Mouse (Mus musculus) lung, postnatal 0 days (tissue): ENCODE data around the gene Map3k1.

Source experiments
- CTCF ChIP-seq: IDR thresholded peaks from 2 replicates; pipeline ENCODE4 v1.5.1; 2016; ENCODE audit warnings: antibody characterized with exemption, mild to moderate bottlenecking
- EP300 ChIP-seq: IDR thresholded peaks from 2 replicates; pipeline ENCODE4 v1.6.1; 2016; ENCODE audit warnings: antibody characterized with exemption, mild to moderate bottlenecking, control low read depth

- peak; percentile 58 for TF ChIP-seq CTCF
- TF ChIP-seq EP300, result no peak
Observed at GRCm38 (mm10) chr13:111801662-111802270, 7.0 kb downstream of the Map3k1 start.
